Mouse (Mus musculus) central nervous system, embryonic 11.5 days (tissue): ENCODE measurements around the gene Naaladl1. TPM values are rescaled to one million over a fixed set of nuclear protein-coding genes. Genes with fewer than 3 reads are reported as not detected.

Source experiments
- polyA plus RNA-seq: library from polyadenylated mRNA; depleted of rRNA; stranded (reverse); fragments of >200 nt; gene quantifications from 2 replicates; pipeline ENCODE4 v1.2.3, GENCODE M21; 2012; rRNA removed

Gene Naaladl1
- 2.8 and 3.9 TPM in 2 replicates for polyA plus RNA-seq

GRCm38 (mm10) chr19:6105586-6105985, at the start of gene Naaladl1:
Gene Naaladl1 (plus strand): TSS chr19:6105782.

DNA sequence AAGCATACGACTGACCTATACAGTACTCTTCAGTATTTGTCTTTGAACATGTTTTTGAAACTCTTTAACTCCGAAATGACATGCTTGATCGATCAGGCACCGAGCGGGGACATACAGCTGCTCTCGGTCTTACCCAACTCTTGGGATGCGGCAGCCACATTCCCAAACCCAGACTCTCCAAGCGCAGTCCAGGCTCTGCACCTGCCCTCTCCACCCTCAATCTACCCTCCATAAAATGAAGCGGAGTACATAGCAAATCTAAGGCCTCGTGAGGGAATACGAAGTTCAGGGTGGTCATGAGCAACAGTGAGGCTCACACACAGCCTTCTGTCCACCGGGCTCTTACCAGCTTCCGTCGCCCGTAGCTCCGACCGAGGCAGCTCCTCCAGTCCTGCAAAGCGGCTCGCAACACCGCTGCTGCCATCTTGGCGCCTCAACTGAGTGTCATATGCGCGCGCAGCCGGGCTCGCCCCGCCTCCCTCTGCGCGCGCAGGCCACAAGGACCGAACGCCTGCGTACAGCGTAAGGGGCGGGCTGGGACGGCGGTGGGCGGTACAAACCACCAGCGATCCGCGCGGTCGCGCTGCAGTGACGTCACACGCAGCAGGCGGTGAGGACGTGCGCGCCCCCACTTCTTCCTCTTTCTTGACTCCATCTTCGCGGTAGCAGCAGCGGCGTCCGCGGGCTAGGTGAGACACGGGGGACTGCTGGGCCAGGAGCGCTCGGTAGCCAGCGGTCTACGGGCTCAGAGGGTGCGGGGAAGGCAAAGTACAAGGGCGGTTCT, 48.1 kb upstream of the Naaladl1 start, which contains the start of the genes Mrpl49 and Fau:
Gene Mrpl49, minus strand, starts transcription at position 473 of the 784 bp plus-strand sequence.
Gene Fau, plus strand, starts transcription at position 532 of the 784 bp plus-strand sequence.

GRCm38 (mm10) chr19:6061021-6061533, 44.5 kb upstream of the Naaladl1 start, which contains the start of gene Znhit2:
Gene Znhit2 (plus strand): TSS chr19:6061192.

DNA sequence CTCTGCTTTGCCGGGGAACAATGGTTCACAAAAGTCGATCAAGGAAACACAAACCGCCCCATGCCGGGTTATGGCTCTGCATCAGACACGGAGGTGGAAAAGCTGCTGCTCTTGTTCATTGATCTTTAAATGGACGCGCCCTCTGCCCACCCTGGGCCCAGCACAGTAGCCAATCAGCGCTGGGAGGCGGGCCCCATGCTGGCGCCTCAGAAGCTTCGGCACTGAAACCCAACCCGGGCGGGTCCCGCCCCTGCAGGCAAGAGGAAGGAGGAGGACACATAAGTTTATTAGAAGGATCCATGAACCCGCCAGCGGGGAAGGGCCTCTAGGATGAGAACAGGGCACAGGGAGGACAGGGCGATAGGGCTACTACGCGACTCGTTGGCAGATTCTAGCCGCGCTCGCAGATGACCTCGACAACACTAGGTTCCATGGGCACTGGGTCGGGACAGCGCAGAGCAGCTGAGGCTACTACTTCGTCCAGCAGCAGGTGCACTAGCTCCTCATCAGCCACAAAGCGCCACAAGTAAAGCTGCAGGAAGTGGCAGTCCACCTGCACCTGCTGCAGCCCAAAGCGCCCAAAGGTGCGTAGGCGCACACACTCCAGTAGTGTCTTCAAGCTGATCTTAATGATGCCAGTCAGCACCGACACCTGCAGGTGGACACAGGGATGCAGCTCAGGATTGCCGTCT, 37.7 kb upstream of the Naaladl1 start, which contains the start of gene Tm7sf2:
Gene Tm7sf2, minus strand, starts transcription at position 650 of the 692 bp plus-strand sequence.

GRCm38 (mm10) chr19:6076564-6077393, 28.8 kb upstream of the Naaladl1 start, which contains the start of gene Vps51:
Gene Vps51 (minus strand): TSS chr19:6077231.

DNA sequence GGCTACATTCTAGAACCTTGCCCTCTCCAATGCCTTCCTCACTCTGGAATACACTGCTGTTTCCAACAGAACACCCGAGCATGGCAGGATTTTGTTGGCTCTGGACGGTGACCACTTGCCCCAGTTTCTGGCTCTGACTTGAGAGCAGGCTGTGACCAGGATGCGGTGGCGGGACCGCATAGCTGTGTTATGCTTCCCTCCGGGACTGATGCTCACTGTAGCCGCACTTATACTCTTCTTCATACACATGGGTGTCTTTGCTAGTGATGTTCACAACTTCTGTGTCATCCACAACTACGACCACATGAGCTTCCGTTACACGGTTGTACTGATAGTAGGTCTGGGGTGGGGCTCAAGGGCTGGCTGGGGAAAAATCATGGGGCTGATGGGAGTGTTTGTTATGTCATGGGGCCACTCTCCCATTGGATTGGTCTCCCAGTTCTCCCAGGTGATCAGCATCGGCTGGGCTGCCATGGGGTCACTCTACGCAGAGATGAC, 25.6 kb upstream of the Naaladl1 start, which contains the start of gene Tmem262:
Gene Tmem262, plus strand, starts transcription at position 51 of the 498 bp plus-strand sequence.

GRCm38 (mm10) chr19:6082156-6082555, 23.4 kb upstream of the Naaladl1 start, which contains the start of gene Gm28374:
Gene Gm28374 (minus strand): TSS chr19:6082256.

GRCm38 (mm10) chr19:6084478-6085248, 20.9 kb upstream of the Naaladl1 start, which contains the start of the genes Zfpl1 and Cdca5:
Gene Zfpl1 (minus strand): TSS chr19:6084956.
Gene Cdca5 (plus strand): TSS chr19:6084983.

DNA sequence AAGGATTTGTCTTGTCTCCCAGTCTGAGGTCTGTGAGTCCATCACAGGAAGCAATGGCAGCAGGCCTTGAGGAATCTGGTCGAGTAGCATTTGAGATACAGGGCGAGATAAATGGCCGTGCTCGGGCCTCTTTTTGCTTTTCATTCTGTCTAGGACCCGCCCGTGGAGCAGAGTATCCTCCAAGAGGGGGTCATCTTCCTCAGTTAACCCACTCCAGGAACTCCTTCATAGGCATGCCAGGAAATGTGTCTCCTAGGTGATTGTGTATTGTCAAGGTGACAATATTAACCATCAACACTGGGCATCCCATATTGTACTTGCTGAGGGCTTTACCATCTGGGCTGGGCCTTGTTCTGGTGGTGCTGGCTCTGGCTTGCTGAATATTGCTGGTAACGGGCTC, 11.5 kb upstream of the Naaladl1 start, which contains the start of gene AC131692.1:
Gene AC131692.1, plus strand, starts transcription at position 301 of the 400 bp plus-strand sequence.

GRCm38 (mm10) chr19:6117986-6118676, 12.5 kb downstream of the Naaladl1 start, which contains the start of gene Sac3d1:
Gene Sac3d1 (minus strand): TSS chr19:6118650.

GRCm38 (mm10) chr19:6127760-6128341, 22.3 kb downstream of the Naaladl1 start, which contains the start of gene Snx15:
Gene Snx15 (minus strand): TSS chr19:6128304.

GRCm38 (mm10) chr19:6140678-6141393, 35.3 kb downstream of the Naaladl1 start, which contains the start of gene Batf2:
Gene Batf2 (plus strand): TSS chr19:6140983.

GRCm38 (mm10) chr19:6141394-6141749, 35.8 kb downstream of the Naaladl1 start, which contains the start of gene Arl2:
Gene Arl2 (minus strand): TSS chr19:6141548.

Other genes starting within 250 kb of the Naaladl1 start
- gene Frmd8, start 230.5 kb upstream of the Naaladl1 start, polyA plus RNA-seq = 22.2 and 23.3 TPM in 2 replicates
- gene Slc25a45, start 228.0 kb upstream of the Naaladl1 start, polyA plus RNA-seq = 2.3 and 3.2 TPM in 2 replicates
- gene Tigd3, start 211.6 kb upstream of the Naaladl1 start, polyA plus RNA-seq = 9.3 and 9.8 TPM in 2 replicates
- 187 and 201 TPM in 2 replicates for gene Dpf2, start 192.8 kb upstream of the Naaladl1 start, polyA plus RNA-seq
- gene Cdc42ep2, start 181.0 kb upstream of the Naaladl1 start, polyA plus RNA-seq = 2.4 and 2.9 TPM in 2 replicates
- 74.4 and 80.7 TPM in 2 replicates for gene Pola2, start 141.6 kb upstream of the Naaladl1 start, polyA plus RNA-seq
- not detected in 2 replicates for gene Slc22a20, start 119.6 kb upstream of the Naaladl1 start, polyA plus RNA-seq
- gene Capn1, start 89.9 kb upstream of the Naaladl1 start, polyA plus RNA-seq = 5.6 and 7.9 TPM in 2 replicates
- gene Syvn1, start 59.2 kb upstream of the Naaladl1 start, polyA plus RNA-seq = 29.2 and 32.8 TPM in 2 replicates
- gene Mrpl49, start 48.0 kb upstream of the Naaladl1 start, polyA plus RNA-seq = 53.7 and 58.8 TPM in 2 replicates
- gene Fau, start 47.9 kb upstream of the Naaladl1 start, polyA plus RNA-seq = 1,645 and 2,151 TPM in 2 replicates
- gene Znhit2, start 44.6 kb upstream of the Naaladl1 start, polyA plus RNA-seq = 27.7 and 31.3 TPM in 2 replicates
- gene Tm7sf2, start 37.4 kb upstream of the Naaladl1 start, polyA plus RNA-seq = 42.8 and 53.5 TPM in 2 replicates
- gene Vps51, start 28.6 kb upstream of the Naaladl1 start, polyA plus RNA-seq = 74.8 and 88.1 TPM in 2 replicates
- 0.16 and 0.39 TPM in 2 replicates for gene Tmem262, start 25.7 kb upstream of the Naaladl1 start, polyA plus RNA-seq
- gene Gm28374, start 23.5 kb upstream of the Naaladl1 start, polyA plus RNA-seq = 0.67 and 1.7 TPM in 2 replicates
- gene Zfpl1, start 20.8 kb upstream of the Naaladl1 start, polyA plus RNA-seq = 47.5 and 73.8 TPM in 2 replicates
- gene Cdca5, start 20.8 kb upstream of the Naaladl1 start, polyA plus RNA-seq = 35.9 and 39.7 TPM in 2 replicates
- gene AC131692.1, start 11.4 kb upstream of the Naaladl1 start, polyA plus RNA-seq = 1.3 and 1.6 TPM in 2 replicates
- 41.9 and 69.7 TPM in 2 replicates for gene Sac3d1, start 12.9 kb downstream of the Naaladl1 start, polyA plus RNA-seq
- gene Snx15, start 22.5 kb downstream of the Naaladl1 start, polyA plus RNA-seq = 27.4 and 36.9 TPM in 2 replicates
- not detected in 2 replicates for gene Batf2, start 35.2 kb downstream of the Naaladl1 start, polyA plus RNA-seq
- 55.9 and 75.4 TPM in 2 replicates for gene Arl2, start 35.8 kb downstream of the Naaladl1 start, polyA plus RNA-seq
- not detected in 2 replicates for gene Majin, start 78.6 kb downstream of the Naaladl1 start, polyA plus RNA-seq
- gene Gpha2, start 120.6 kb downstream of the Naaladl1 start, polyA plus RNA-seq = 0.16 and 1.1 TPM in 2 replicates
- 35.9 and 56.4 TPM in 2 replicates for gene Ppp2r5b, start 130.1 kb downstream of the Naaladl1 start, polyA plus RNA-seq
- gene Atg2a, start 135.9 kb downstream of the Naaladl1 start, polyA plus RNA-seq = 11.8 and 15.7 TPM in 2 replicates
- gene Ehd1, start 170.9 kb downstream of the Naaladl1 start, polyA plus RNA-seq = 143 and 275 TPM in 2 replicates
- 6.8 and 8.0 TPM in 2 replicates for gene Cdc42bpg, start 200.7 kb downstream of the Naaladl1 start, polyA plus RNA-seq
- 84.2 and 116 TPM in 2 replicates for gene Men1, start 229.2 kb downstream of the Naaladl1 start, polyA plus RNA-seq
- 52.5 and 65.3 TPM in 2 replicates for gene Map4k2, start 235.4 kb downstream of the Naaladl1 start, polyA plus RNA-seq